Mouse (Mus musculus) liver, adult (tissue): ENCODE data around the gene Vangl2.

Source experiments
- GATA4 ChIP-seq: IDR thresholded peaks from 2 replicates; pipeline ENCODE4 v1.6.1; 2014; ENCODE audit warnings: mild to moderate bottlenecking, low read length; ENCODE audit not compliant: insufficient replicate concordance

Gene Vangl2

GRCm38 (mm10) chr1:172017517-172018070, 10.7 kb downstream of the Vangl2 start:
- TF ChIP-seq GATA4: no peak

- no peak for TF ChIP-seq GATA4
Measured at GRCm38 (mm10) chr1:172016660-172017516, 11.4 kb downstream of the Vangl2 start.

GRCm38 (mm10) chr1:172016031-172016430, 12.2 kb downstream of the Vangl2 start:
- no peak for TF ChIP-seq GATA4

- no peak for TF ChIP-seq GATA4
Measured at GRCm38 (mm10) chr1:172015312-172015939, 12.8 kb downstream of the Vangl2 start.

- TF ChIP-seq GATA4: no peak
Measured at GRCm38 (mm10) chr1:172014771-172015170, 13.5 kb downstream of the Vangl2 start.

- no peak for TF ChIP-seq GATA4
Measured at GRCm38 (mm10) chr1:172012030-172012429, 16.2 kb downstream of the Vangl2 start.

- TF ChIP-seq GATA4: no peak
Measured at GRCm38 (mm10) chr1:172010042-172010824, 18.0 kb downstream of the Vangl2 start.

- no peak for TF ChIP-seq GATA4
Measured at GRCm38 (mm10) chr1:172009406-172009805, 18.8 kb downstream of the Vangl2 start.

- no peak for TF ChIP-seq GATA4
Measured at GRCm38 (mm10) chr1:172008351-172008750, 19.9 kb downstream of the Vangl2 start.

GRCm38 (mm10) chr1:172007761-172008160, 20.5 kb downstream of the Vangl2 start:
- no peak for TF ChIP-seq GATA4

GRCm38 (mm10) chr1:172001665-172002064, 26.6 kb downstream of the Vangl2 start:
- TF ChIP-seq GATA4: no peak

GRCm38 (mm10) chr1:172000641-172001040, 27.6 kb downstream of the Vangl2 start:
- no peak for TF ChIP-seq GATA4

- TF ChIP-seq GATA4: no peak
Measured at GRCm38 (mm10) chr1:171998820-171999597, 29.2 kb downstream of the Vangl2 start.

- TF ChIP-seq GATA4: no peak
Measured at GRCm38 (mm10) chr1:171996701-171997100, 31.5 kb downstream of the Vangl2 start.
